Mouse (Mus musculus) hindbrain, embryonic 14.5 days (tissue): Measurements from ENCODE around the gene Klf13. TPM values are rescaled to one million over a fixed set of nuclear protein-coding genes. Genes with fewer than 3 reads are reported as not detected.

Experiments used
- ATAC-seq: fragments of 200-750 bp; cut with Nextera tagmentation; 2 replicates; pipeline ENCODE4 v1.8.0; 2017; ENCODE audit warnings: moderate number of reproducible peaks, mild to moderate bottlenecking, moderate TSS enrichment, moderate library complexity; ENCODE audit not compliant: low FRiP score
- DNase-seq: peaks from one replicate; pipeline ENCODE4 v3.0.0-alpha.2; 2015; ENCODE audit warnings: low spot score
- H3K27ac ChIP-seq: fragments of 300-500 bp; sonication (generic); 2 replicates; pipeline ENCODE4 v1.5.1; 2014; ENCODE audit warnings: mild to moderate bottlenecking, moderate library complexity
- H3K27me3 ChIP-seq: fragments of 300-500 bp; sonication (generic); 2 replicates; pipeline ENCODE4 v1.6.1; 2014; ENCODE audit warnings: mild to moderate bottlenecking, low read length, mixed read lengths; ENCODE audit not compliant: control insufficient read depth, insufficient read depth
- H3K36me3 ChIP-seq: fragments of 300-500 bp; sonication (generic); replicated peaks from 2 replicates; pipeline ENCODE4 v1.6.1; 2014; ENCODE audit not compliant: control insufficient read depth, insufficient read depth
- H3K4me1 ChIP-seq: fragments of 300-500 bp; sonication (generic); replicated peaks from 2 replicates; pipeline ENCODE4 v1.6.1; 2014; ENCODE audit warnings: antibody characterized with exemption, low read length, mixed read lengths; ENCODE audit not compliant: control insufficient read depth, insufficient read depth
- H3K4me2 ChIP-seq: fragments of 300-500 bp; sonication (generic); replicated peaks from 2 replicates; pipeline ENCODE4 v1.6.1; 2014; ENCODE audit warnings: mild to moderate bottlenecking, moderate library complexity
- H3K4me3 ChIP-seq: fragments of 300-500 bp; sonication (generic); replicated peaks from 2 replicates; pipeline ENCODE4 v1.5.1; 2014; ENCODE audit warnings: mild to moderate bottlenecking, low read length
- H3K9ac ChIP-seq: fragments of 300-500 bp; sonication (generic); 2 replicates; pipeline ENCODE4 v1.6.1; 2014
- H3K9me3 ChIP-seq: fragments of 300-500 bp; sonication (generic); 2 replicates; pipeline ENCODE4 v1.6.1; 2016; ENCODE audit warnings: low read length; ENCODE audit not compliant: control insufficient read depth
- WGBS: fragments of 180-500 bp; shearing (Covaris S2); extraction: QIAGEN DNeasy Blood & Tissue Kit; methylation state at CpG from one replicate; pipeline ENCODE4 v1.1.7; 2014; 5-methylcytosine and 5-hydroxymethylcytosine counted together
- polyA plus RNA-seq: library from polyadenylated mRNA; unstranded; fragments of >200 nt; fragmentation: Nextera tagmentation; extraction: Ambion mirVana; gene quantifications from 2 replicates; pipeline ENCODE4 v1.2.1, GENCODE M21; 2014

The Klf13 gene
- polyA plus RNA-seq, 1 experiment from 2014 or later, result 25.2 TPM

- WGBS, result 89% methylated on average over 1 of the region's 1 CpGs
- Histone ChIP-seq H3K27ac (no peak overlapping the region), H3K27me3 (no peaks in the 10 kb centered on the region), H3K36me3 (no peaks in the 10 kb centered on the region), H3K9ac (no peak overlapping the region), H3K9me3 (no peaks in the 10 kb centered on the region), H3K4me1 (peaks cover 40% of the 10 kb centered on the region), H3K4me3 (no peak overlapping the region), H3K4me2 (no peak overlapping the region)
- DNase-seq (no peak), ATAC-seq (no peak)
These were observed 15.7 kb downstream of the Klf13 start for GRCm38 (mm10) chr7:63922975-63923374.

DNA sequence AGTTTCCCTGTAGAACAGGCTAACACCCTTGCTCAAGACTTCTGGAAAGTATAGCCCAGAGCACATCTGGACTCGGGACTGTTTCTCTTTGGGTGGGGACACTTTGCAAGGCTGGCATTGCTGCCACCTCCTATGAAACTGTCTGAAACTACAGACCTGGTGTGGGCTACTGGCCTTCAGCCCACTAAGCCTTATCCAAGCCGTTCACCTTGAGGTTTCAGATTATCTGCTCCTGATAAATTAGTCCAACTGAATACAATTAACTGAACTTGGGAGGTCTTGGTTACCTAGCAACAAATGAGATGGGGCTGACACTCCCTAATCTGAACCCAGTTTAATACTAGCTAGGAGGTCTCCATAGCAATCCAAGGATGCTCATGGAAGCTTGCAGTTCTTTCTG is 16.1 kb downstream of the Klf13 start:
- H3K9ac ChIP-seq, result no peak overlapping the region
- no peaks in the 10 kb centered on the region for H3K27me3 ChIP-seq
- H3K9me3 ChIP-seq, result no peaks in the 10 kb centered on the region
- no peak overlapping the region for H3K27ac ChIP-seq
- H3K36me3 ChIP-seq, result no peaks in the 10 kb centered on the region
- DNase-seq (no peak), ATAC-seq (no peak)
- no peak overlapping the region for H3K4me2 ChIP-seq
- H3K4me3 ChIP-seq, result no peak overlapping the region
- WGBS, result 56% methylated on average over 2 of the region's 2 CpGs
- peaks cover 40% of the 10 kb centered on the region for H3K4me1 ChIP-seq

DNA sequence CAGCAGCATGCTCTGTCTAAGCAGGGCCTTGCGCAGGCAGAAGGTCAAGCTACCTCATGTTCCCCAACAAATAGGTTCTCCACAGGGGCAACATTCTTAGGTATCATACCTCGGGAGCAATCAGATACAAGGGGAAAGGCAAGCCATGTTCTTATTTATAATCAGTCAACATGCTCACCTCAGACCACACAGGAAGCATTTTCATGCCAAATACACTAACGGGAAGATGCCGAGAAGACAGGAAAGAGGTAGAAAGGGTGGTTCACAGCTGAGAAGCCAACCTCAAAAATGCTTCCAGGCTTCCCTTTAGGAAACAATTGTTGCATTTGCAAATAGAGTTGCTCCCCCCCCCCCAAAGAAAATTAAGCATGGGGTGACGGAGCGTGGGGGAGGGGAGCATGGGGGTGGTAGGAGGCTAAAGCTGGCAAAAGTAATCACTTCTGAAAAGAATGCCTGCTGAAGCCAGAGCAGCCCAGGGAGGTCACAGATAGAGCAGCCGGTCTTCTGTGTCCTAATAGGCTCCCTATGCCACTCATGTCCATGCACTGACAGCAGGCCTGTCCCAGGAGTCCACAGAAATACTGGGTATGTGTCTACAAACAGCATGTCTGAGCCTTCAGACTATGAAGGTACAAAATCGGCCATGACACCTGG is 16.7 kb downstream of the Klf13 start:
- Histone ChIP-seq H3K9ac (no peak overlapping the region), H3K27ac (no peak overlapping the region), H3K4me1 (peaks cover 43% of the 10 kb centered on the region), H3K4me2 (no peak overlapping the region), H3K36me3 (no peaks in the 10 kb centered on the region), H3K9me3 (no peaks in the 10 kb centered on the region), H3K27me3 (no peaks in the 10 kb centered on the region), H3K4me3 (no peak overlapping the region)
- 75% methylated on average over 8 of the region's 8 CpGs for WGBS
- DNase-seq (no peak), ATAC-seq (no peak)

- WGBS, result 91% methylated on average over 12 of the region's 12 CpGs
- no peaks in the 10 kb centered on the region for H3K9me3 ChIP-seq
- no peaks in the 10 kb centered on the region for H3K36me3 ChIP-seq
- H3K27ac ChIP-seq, result no peak overlapping the region
- H3K9ac ChIP-seq, result no peak overlapping the region
- no peak overlapping the region for H3K4me3 ChIP-seq
- no peak for DNase-seq
- peaks cover 27% of the 10 kb centered on the region for H3K4me1 ChIP-seq
- no peaks in the 10 kb centered on the region for H3K27me3 ChIP-seq
- no peak for ATAC-seq
- H3K4me2 ChIP-seq, result no peak overlapping the region
These were observed 19.6 kb downstream of the Klf13 start for GRCm38 (mm10) chr7:63918771-63919768.

- H3K9me3 ChIP-seq, result no peaks in the 10 kb centered on the region
- H3K9ac ChIP-seq, result no peak overlapping the region
- no peak overlapping the region for H3K4me3 ChIP-seq
- H3K27ac ChIP-seq, result no peak overlapping the region
- WGBS, result 63% methylated on average over 6 of the region's 6 CpGs
- H3K36me3 ChIP-seq, result no peaks in the 10 kb centered on the region
- H3K4me2 ChIP-seq, result no peak overlapping the region
- DNase-seq (no peak), ATAC-seq (no peak)
- peaks cover 35% of the 10 kb centered on the region for H3K4me1 ChIP-seq
- H3K27me3 ChIP-seq, result no peaks in the 10 kb centered on the region
These were observed 21.0 kb downstream of the Klf13 start for GRCm38 (mm10) chr7:63917693-63918092.

GRCm38 (mm10) chr7:63916268-63916907 is 22.3 kb downstream of the Klf13 start, which contains the start of gene E030018B13Rik:
Gene E030018B13Rik (plus strand): TSS chr7:63916857.
- H3K9ac ChIP-seq, result no peak within 1 kb of the TSS
- DNase-seq (no peak), ATAC-seq (no peak)
- H3K4me3 ChIP-seq, result no peak within 1 kb of the TSS
- H3K9me3 ChIP-seq, result no peaks in the 10 kb centered on the region
- no peak within 1 kb of the TSS for H3K4me2 ChIP-seq
- WGBS, result 85% methylated on average over 6 of the region's 6 CpGs
- H3K27ac ChIP-seq, result no peak within 1 kb of the TSS
- no peaks in the 10 kb centered on the region for H3K36me3 ChIP-seq
- no peaks in the 10 kb centered on the region for H3K27me3 ChIP-seq
- peaks cover 40% of the 10 kb centered on the region for H3K4me1 ChIP-seq

DNA sequence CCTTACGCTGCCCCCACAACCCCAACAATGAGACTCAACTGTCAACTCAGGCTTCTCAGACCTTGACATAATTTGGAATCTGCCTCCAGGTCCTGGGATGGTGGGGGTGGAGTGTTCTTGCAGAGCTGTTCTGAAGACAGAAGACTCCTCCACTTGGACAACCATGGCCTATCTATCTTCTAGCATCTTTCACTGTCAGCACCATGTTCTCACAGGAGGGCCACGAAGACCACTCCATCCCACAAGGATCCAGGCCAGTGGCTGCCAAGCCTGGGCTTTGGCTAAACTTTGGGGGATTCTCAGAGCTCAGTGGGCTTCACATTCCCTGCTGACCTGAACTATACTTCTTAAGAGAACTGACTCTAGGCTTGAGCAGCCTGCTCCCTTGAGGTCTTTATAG is 23.8 kb downstream of the Klf13 start:
- WGBS, result 100% methylated on average over 2 of the region's 2 CpGs

GRCm38 (mm10) chr7:63913724-63914692 is 24.7 kb downstream of the Klf13 start:
- 42% methylated on average over 10 of the region's 10 CpGs for WGBS
- Histone ChIP-seq H3K27me3 (no peaks in the 10 kb centered on the region), H3K4me1 (peaks cover 46% of the 10 kb centered on the region), H3K4me2 (no peak overlapping the region), H3K36me3 (no peaks in the 10 kb centered on the region), H3K9me3 (no peaks in the 10 kb centered on the region), H3K9ac (no peak overlapping the region), H3K4me3 (no peak overlapping the region), H3K27ac (no peak overlapping the region)
- DNase-seq, result no peak
- ATAC-seq, result no peak

More for the DNA sequence above, 23.8 kb downstream of the Klf13 start:
- peaks cover 47% of the 10 kb centered on the region for H3K4me1 ChIP-seq
- H3K9me3 ChIP-seq, result no peaks in the 10 kb centered on the region
- no peak overlapping the region for H3K27ac ChIP-seq
- H3K36me3 ChIP-seq, result no peaks in the 10 kb centered on the region
- no peak for ATAC-seq
- DNase-seq, result no peak
- no peak overlapping the region for H3K4me2 ChIP-seq
- H3K27me3 ChIP-seq, result no peaks in the 10 kb centered on the region
- no peak overlapping the region for H3K4me3 ChIP-seq
- H3K9ac ChIP-seq, result no peak overlapping the region
